Mouse (Mus musculus) spleen, embryonic (tissue): Measurements from ENCODE around the gene Acads.
"Not testable (repeated sequence)": the region's sequence is repeated elsewhere in the genome, so short reads cannot be mapped to it uniquely, and the experiment has no call there.

Experiments
- CTCF ChIA-PET: fragments of 350-600 bp; sonication (Branson Sonifier 250); formaldehyde crosslinking; loops from one replicate; lab custom pipeline; 2022; lab: Charles Lee

Gene Acads

GRCm38 (mm10) chr5:115076144-115076901 is 42.8 kb downstream of the Acads start:
- CTCF ChIA-PET, result interaction anchor here (0.7 to 1.2 kb wide), 2 partner anchors 12 to 378 kb away, joined by 3 read pairs; no protein-coding TSS in a partner anchor

- CTCF ChIA-PET, result interaction anchor here (0.5 to 1.1 kb wide), 2 partner anchors 95 to 102 kb away, joined by 3 read pairs; no protein-coding TSS in a partner anchor
Measured at GRCm38 (mm10) chr5:115074749-115075148, 44.4 kb downstream of the Acads start.

GRCm38 (mm10) chr5:115073306-115073705 is 45.8 kb downstream of the Acads start:
- CTCF ChIA-PET, result not testable (repeated sequence)

- CTCF ChIA-PET, result no interaction called here
Measured at GRCm38 (mm10) chr5:115072143-115072542, 47.0 kb downstream of the Acads start.

GRCm38 (mm10) chr5:115071096-115071901 is 47.8 kb downstream of the Acads start:
- CTCF ChIA-PET, result interaction anchor here (0.6 kb wide), 1 partner anchor 178 kb away, joined by 3 read pairs; no protein-coding TSS in a partner anchor

- CTCF ChIA-PET, result interaction anchor here (0.6 kb wide), 1 partner anchor 517 kb away, joined by 3 read pairs; no protein-coding TSS in a partner anchor
Measured at GRCm38 (mm10) chr5:115070457-115070856, 48.7 kb downstream of the Acads start.

- CTCF ChIA-PET, result no interaction called here
Measured at GRCm38 (mm10) chr5:115069611-115070010, 49.5 kb downstream of the Acads start.

GRCm38 (mm10) chr5:115068671-115069421 is 50.3 kb downstream of the Acads start:
- CTCF ChIA-PET, result no interaction called here

GRCm38 (mm10) chr5:115066245-115066644 is 52.9 kb downstream of the Acads start:
- CTCF ChIA-PET, result no interaction called here

GRCm38 (mm10) chr5:115063391-115063790 is 55.8 kb downstream of the Acads start:
- CTCF ChIA-PET, result interaction anchor here (0.7 kb wide), 1 partner anchor 600 kb away, joined by 6 read pairs; no protein-coding TSS in a partner anchor

GRCm38 (mm10) chr5:115062566-115062965 is 56.6 kb downstream of the Acads start:
- CTCF ChIA-PET, result no interaction called here

- CTCF ChIA-PET, result no interaction called here
Measured at GRCm38 (mm10) chr5:115060977-115061376, 58.2 kb downstream of the Acads start.
